Mouse (Mus musculus) forelimb bud, embryonic 11.5 days (tissue): ENCODE measurements around the gene Gm6902.
"Not testable (repeated sequence)": the region's sequence is repeated elsewhere in the genome, so short reads cannot be mapped to it uniquely, and the experiment has no call there.

Source experiments
- DNase-seq: peaks from one replicate; pipeline ENCODE4 v3.0.0-alpha.2; 2012; ENCODE audit warnings: low read depth, low spot score

The Gm6902 gene

DNA sequence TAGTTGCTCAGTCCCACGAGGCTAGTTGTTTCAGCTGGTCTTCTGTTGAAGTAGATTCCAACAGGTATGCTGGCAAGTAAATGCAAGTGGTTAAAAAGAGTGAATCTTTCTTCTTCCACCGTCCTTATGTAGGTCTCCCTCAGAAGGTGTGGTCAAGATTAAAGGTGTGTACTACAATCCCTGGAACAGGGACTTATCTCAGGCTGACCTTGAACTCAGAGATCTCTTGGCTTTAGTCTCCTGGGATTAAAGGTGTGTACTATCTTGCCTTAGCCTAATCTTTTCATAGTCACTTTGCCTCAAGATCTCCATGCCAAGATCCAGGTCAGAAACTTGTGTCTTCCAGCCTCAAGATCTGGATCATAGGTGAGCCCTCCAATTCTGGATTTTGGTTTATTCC lies at the start of gene Gm6902:
Gene Gm6902 (minus strand): TSS at position 101 of the 400 bp plus-strand sequence.
- DNase-seq = not testable (repeated sequence)

DNA sequence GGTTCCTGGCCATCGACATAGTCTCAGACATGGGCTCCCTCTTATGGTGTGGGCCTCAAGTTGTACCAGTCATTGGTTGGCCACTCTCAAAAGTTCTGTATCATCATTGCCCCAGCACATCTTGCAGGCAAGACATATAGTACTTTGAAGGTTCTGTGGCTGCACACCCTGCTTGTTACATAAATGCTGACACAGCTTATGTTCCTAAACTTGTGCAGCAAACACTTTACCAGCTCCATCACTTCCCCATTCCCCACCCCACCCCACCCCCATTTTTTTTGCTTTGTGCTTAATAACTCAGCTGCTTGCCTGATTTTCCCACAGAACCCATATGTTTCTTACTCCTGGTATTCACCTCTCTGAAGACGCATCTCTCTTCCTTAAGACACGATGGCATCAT lies 22.2 kb upstream of the Gm6902 start, which contains the start of gene Nlrp4e:
Gene Nlrp4e (plus strand): TSS at position 301 of the 400 bp plus-strand sequence.
- DNase-seq = not testable (repeated sequence)

DNA sequence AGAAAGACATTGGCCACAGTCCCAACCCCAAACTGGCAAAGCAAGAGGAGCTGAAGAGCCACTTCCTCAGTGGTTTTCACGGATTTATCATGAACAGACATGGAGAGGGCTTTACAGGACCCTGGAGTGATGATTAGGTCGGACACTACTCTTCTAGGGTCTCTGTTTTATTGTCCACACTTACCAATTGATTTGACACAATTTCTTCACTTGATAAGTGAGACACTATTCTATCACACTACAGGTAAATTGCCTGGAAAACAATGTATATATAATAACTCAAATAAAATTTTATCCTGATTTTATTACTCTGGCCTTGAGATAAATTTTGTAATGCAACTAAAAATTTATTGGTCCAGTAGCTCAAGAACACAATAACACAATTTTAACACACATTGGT lies 27.1 kb downstream of the Gm6902 start, which contains the start of gene Vmn1r166:
Gene Vmn1r166 (minus strand): TSS at position 101 of the 400 bp plus-strand sequence.
- not testable (repeated sequence) for DNase-seq
